Mouse (Mus musculus): ENCODE data around the gene Dbil5.

Gene Dbil5

GRCm38 (mm10) chr11:76236136-76236535, 18.7 kb downstream of the Dbil5 start:
- no peak for DNase-seq (ENCODE audit: low spot score)

DNA sequence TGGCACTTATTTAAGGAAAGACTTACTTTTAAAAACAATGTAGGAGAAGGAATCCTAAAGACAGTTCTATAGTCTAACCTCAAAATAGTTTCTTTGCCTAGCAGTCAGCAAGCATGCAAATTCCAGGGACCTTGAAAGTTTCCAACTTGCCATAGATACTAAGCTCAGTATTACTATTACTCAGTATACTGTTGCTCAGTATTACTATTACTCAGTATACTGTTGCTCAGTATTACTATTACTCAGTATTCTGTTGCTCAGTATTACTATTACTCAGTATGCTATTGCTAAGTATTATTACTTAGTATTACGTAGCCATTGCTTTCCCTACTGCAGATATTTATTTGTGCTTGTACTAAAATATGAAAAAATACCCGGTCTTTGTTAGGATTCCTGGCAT, 22.3 kb downstream of the Dbil5 start:
- DNase-seq (ENCODE audit: low spot score): no peak

GRCm38 (mm10) chr11:76242901-76243810, 25.7 kb downstream of the Dbil5 start, which contains the start of the genes Mrm3 and Glod4:
Gene Mrm3 (plus strand): TSS chr11:76243715.
Gene Glod4 (minus strand): TSS chr11:76243725.
- peak; percentile 80 for DNase-seq (ENCODE audit: low spot score)

GRCm38 (mm10) chr11:76243811-76244546, 26.6 kb downstream of the Dbil5 start:
- no peak for DNase-seq (ENCODE audit: low spot score)

- no peak for DNase-seq (ENCODE audit: low spot score)
Observed at GRCm38 (mm10) chr11:76246439-76246838, 29.0 kb downstream of the Dbil5 start.

- no peak for DNase-seq (ENCODE audit: low spot score)
Observed at GRCm38 (mm10) chr11:76247239-76247638, 29.8 kb downstream of the Dbil5 start.

DNA sequence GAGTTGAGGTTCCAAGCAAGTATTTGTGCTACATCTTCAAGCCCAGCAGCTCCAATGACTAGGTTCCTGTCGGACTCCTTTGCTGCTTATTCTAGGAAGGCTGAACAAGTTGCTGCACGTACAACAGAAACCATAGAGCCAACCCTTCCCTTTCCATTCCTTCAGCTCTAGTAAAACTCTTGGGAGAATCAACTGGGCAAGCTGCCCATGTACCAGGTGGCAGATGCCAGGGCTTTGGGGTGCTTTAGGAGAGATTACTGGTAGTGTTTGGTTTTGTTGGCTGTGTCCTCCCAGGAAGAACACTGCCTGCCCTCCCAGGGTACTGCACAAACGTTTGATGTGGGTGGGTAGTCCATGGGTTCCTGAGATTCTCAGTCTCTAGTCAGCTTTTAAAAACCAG, 34.6 kb downstream of the Dbil5 start:
- DNase-seq (ENCODE audit: low spot score): no peak

DNA sequence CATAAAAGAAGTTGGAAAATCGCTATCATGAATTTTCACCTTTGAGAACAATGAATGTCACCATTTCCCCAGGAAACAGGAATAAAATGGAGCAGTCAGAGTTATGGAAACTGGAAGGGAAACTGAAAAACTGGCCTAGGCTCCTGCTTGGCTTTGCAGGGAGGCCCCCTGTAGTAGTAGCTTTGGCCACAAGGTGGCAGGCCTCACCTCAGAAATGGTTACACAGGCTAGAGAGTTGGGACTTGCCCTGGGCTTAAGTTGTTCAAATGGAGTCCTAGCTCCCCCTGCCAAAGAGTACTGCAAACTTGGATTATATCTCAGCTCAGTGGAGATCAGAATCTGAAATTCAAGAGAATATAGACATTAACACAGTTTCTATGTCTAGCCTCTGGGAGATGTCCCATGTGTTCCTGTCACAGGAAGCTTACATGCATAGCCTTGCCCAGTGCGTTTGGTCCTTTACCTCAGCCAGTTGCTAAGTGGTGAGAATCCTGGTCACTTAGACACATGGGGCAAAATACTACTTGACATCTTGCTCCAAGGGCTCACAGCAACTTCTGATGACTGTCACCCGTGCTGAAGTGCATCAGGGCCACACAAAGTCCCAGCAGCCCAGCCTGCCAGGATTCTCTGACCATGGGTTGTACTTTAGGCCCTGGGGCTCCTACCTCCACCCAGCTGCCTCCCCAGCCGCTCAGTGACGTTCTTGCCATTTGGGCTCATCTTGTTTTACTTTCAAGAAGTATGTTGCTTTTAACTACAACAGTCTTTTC, 35.9 kb downstream of the Dbil5 start:
- peak; percentile 40 for DNase-seq (ENCODE audit: low spot score)

- DNase-seq (ENCODE audit: low spot score): no peak
Observed at GRCm38 (mm10) chr11:76253918-76254264, 36.5 kb downstream of the Dbil5 start.

DNA sequence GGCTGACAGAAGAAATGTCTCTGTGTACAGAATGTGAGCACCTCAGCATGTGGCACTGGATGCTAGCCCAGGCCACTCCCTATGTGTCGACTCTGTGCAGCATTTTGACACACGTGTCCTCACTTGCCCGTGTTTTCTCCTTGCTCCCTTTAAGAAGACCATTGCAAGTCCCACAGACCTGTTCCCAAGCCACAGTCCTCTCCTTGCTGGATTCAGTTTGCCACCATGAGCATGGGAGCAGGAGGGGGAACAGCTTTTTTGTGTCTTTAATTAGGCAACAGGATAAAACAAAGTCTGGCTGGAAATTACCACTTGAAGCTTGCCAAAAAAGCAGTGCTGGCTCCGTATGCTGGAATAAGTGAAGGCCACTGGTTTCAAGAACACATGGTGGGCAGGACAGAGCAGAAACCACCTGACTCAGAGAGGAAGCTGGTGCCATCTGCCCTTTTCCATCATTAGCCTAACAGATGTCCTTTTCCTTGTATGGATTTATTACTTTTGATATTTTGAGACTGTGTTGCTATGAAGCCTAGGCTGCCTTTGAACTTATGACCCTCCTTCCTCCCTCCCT, 38.1 kb downstream of the Dbil5 start:
- no peak for DNase-seq (ENCODE audit: low spot score)

GRCm38 (mm10) chr11:76256129-76256528, 38.7 kb downstream of the Dbil5 start:
- no peak for DNase-seq (ENCODE audit: low spot score)

DNA sequence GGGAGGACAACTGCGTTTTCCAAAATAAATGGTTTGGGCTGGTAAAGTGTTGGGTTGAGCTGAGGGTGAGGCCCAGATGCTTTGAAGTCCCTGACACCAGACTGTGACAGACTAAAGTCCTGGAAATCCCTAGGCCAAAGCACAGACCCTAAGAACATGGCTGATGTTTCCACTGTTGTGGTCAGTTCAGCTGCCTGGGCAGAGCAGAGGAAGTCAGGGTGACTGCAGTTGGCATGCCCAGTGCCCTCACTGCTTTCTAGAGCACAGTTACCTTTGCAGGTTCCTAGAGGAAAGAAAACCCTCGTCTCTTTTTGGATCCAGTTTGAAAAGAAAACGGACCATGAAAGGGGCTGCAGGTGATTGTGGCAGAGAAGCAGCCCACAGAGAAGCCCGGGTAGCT, 40.0 kb downstream of the Dbil5 start:
- no peak for DNase-seq (ENCODE audit: low spot score)

GRCm38 (mm10) chr11:76258511-76258910, 41.1 kb downstream of the Dbil5 start:
- DNase-seq (ENCODE audit: low spot score): no peak

GRCm38 (mm10) chr11:76260208-76261050, 43.0 kb downstream of the Dbil5 start:
- DNase-seq (ENCODE audit: low spot score): no peak

DNA sequence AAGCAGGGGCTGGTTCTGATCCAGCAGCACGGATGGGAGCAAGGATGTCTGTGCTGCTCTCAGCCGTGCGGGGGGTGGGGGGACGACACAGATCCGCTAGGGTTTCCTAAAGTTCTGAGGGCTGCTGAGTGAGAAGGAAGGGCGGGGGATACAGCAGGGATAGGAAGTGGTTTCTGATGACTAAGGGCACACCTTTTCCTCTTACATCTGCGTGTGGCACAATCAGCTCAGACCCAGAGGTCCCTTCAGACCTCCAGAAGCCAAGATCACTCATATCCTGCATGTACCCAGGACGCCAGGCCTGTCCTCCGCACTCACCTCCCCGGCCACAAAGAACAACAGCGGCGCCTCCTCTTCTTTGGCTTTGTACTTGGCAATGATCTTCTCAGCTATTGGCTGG, 43.8 kb downstream of the Dbil5 start:
- no peak for DNase-seq (ENCODE audit: low spot score)

GRCm38 (mm10) chr11:76262611-76263351, 45.4 kb downstream of the Dbil5 start:
- no peak for DNase-seq (ENCODE audit: low spot score)

GRCm38 (mm10) chr11:76267550-76267949, 50.1 kb downstream of the Dbil5 start:
- no peak for DNase-seq (ENCODE audit: low spot score)

DNA sequence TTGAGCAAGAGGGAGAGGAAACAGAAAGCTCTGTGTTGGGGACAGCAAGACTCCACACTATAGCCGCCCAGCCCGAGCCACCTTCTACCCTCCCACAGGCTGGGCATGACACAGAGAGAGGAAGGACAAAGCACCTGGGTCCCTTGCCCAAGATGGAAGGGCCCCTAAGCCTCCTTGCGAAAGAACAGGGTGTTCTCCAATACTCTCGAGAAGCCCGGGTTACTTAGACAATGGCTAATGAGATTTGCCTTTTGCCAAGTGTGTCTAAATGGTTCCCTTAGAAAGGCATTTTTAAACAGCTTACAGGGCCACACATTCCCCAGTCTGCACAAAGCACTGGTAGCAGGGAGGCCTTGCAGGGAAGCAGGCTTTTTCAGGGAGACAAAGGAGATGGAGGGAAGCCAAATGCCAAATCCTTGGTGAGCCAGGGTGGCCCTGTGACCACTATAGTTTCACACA, 50.6 kb downstream of the Dbil5 start:
- DNase-seq (ENCODE audit: low spot score): no peak

All from spleen, adult 12 weeks (tissue).